In the genomic region with DNA sequence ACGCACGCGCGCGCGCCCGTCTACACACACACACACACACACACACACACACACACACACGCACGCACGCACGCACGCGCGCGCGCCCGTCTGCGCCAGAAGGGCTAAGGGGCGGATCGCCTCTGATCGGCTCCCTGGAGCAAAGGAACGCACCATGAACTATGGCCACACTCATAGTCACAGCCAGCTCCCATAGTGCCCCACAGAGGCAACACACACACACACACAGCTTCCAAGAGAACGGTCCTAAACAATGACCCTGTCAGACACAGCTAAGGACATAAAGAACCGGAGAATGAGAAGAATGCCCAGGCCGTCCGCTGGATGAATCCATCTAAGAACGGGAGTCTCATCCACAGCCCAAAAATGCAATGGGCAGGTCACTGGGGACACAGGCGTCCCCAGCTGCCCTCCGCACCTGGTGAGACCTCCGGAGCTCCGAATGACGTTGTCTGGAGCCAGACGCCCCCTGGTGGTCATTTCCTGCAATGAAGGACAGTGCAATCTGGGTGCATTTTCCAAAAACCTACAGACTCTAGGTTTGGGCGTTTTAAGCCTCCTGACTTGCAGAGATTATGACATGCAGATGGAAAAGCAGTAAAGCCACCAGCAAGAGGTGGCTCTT, we compare ENCODE assay signal across 7 mouse cellular contexts. TPM values are rescaled to one million over a fixed set of nuclear protein-coding genes. Genes with fewer than 3 reads are reported as not detected.
DNase-seq lines count a peak whose midpoint lies in the region; ATAC-seq lines count a peak whose summit lies in the region.

No protein-coding gene starts in this region.

- WGBS in hindbrain, embryonic 16.5 days = 42% methylated on average over 33 of the region's 34 CpGs
- 63% methylated on average over 34 of the region's 34 CpGs for WGBS in limb, embryonic 10.5 days
- WGBS in midbrain, embryonic 13.5 days = 57% methylated on average over 32 of the region's 34 CpGs

- DNase-seq in cerebellum, postnatal 14 days = peak; percentile 91 to 94
- DNase-seq in gastrocnemius, adult 8-10 months (ENCODE audit: low spot score in 2 of 2) = peak; percentile 70 to 76
- DNase-seq in limb, embryonic 10.5 days (ENCODE audit: low spot score) = peak; percentile 90
- peak; percentile 63 to 86 for DNase-seq in spleen, adult 18-20 months

- H3K9me3 ChIP-seq in hindbrain, embryonic 16.5 days (ENCODE audit: control insufficient read depth, low read length) = no peaks in the 10 kb centered on the region
- H3K9me3 ChIP-seq in limb, embryonic 10.5 days (replicated peaks) = no peaks in the 10 kb centered on the region
- H3K9me3 ChIP-seq in midbrain, embryonic 13.5 days = no peaks in the 10 kb centered on the region

- peak overlapping the region; percentile 50 for H3K4me2 ChIP-seq in hindbrain, embryonic 16.5 days (ENCODE audit: low read length)
- H3K4me2 ChIP-seq in midbrain, embryonic 13.5 days (replicated peaks) = peak overlapping the region; percentile 31

- peak overlapping the region; percentile 22 for H3K4me3 ChIP-seq in hindbrain, embryonic 16.5 days (ENCODE audit: low read length)
- no peak overlapping the region for H3K4me3 ChIP-seq in limb, embryonic 10.5 days
- H3K4me3 ChIP-seq in midbrain, embryonic 13.5 days (replicated peaks) = no peak overlapping the region

- H3K9ac ChIP-seq in hindbrain, embryonic 16.5 days (ENCODE audit: low read depth, low read length) = peak overlapping the region; percentile 47
- peak overlapping the region; percentile 36; the same call in 1 of the 2 replicates for H3K9ac ChIP-seq in midbrain, embryonic 13.5 days (replicated peaks)

- ATAC-seq in activated CD4-positive, CD25-positive, alpha-beta regulatory T cell, adult 4 months = peak; percentile 47
- ATAC-seq in hindbrain, embryonic 16.5 days = peak; percentile 37; the same call in 1 of the 2 replicates
- ATAC-seq in midbrain, embryonic 13.5 days = peak; percentile 49; the same call in 1 of the 2 replicates

- peaks cover 21% of the 10 kb centered on the region for H3K36me3 ChIP-seq in hindbrain, embryonic 16.5 days (ENCODE audit: control insufficient read depth, insufficient read depth, low read length)
- peaks cover 89% of the 10 kb centered on the region for H3K36me3 ChIP-seq in limb, embryonic 10.5 days
- H3K36me3 ChIP-seq in midbrain, embryonic 13.5 days = peaks cover 62% of the 10 kb centered on the region

- no peaks in the 10 kb centered on the region for H3K27me3 ChIP-seq in hindbrain, embryonic 16.5 days (replicated peaks; ENCODE audit: control insufficient read depth, insufficient read depth, low read length)
- H3K27me3 ChIP-seq in limb, embryonic 10.5 days (ENCODE audit: low read depth, poor library complexity, severe bottlenecking) = no peaks in the 10 kb centered on the region
- H3K27me3 ChIP-seq in midbrain, embryonic 13.5 days = no peaks in the 10 kb centered on the region

- H3K4me1 ChIP-seq in hindbrain, embryonic 16.5 days (ENCODE audit: control insufficient read depth, insufficient read depth, low read depth, low read length) = peaks cover 21% of the 10 kb centered on the region
- H3K4me1 ChIP-seq in limb, embryonic 10.5 days = peaks cover 25% of the 10 kb centered on the region
- peaks cover 27% of the 10 kb centered on the region for H3K4me1 ChIP-seq in midbrain, embryonic 13.5 days (replicated peaks)

- no peak overlapping the region for H3K27ac ChIP-seq in hindbrain, embryonic 16.5 days (ENCODE audit: low read depth, low read length)
- H3K27ac ChIP-seq in limb, embryonic 10.5 days = no peak overlapping the region
- no peak overlapping the region for H3K27ac ChIP-seq in midbrain, embryonic 13.5 days

RNA-seq across cellular contexts. Expression of a gene that starts 25.3 kb away (rescaled TPM):
- polyA plus RNA-seq in activated CD4-positive, CD25-positive, alpha-beta regulatory T cell, adult 4 months (2017; shearing (Covaris generic)) = 1 to 10 TPM in 1 of 2 experiments, not detected in 1; 1.1 TPM
- not detected for total RNA-seq in gastrocnemius, adult 8-10 months (2022)
- 6.2 and 6.8 TPM in 2 replicates for polyA plus RNA-seq in hindbrain, embryonic 16.5 days (2015; fragmentation: Nextera tagmentation; extraction: Ambion mirVana)
- 3.1 and 3.2 TPM in 2 replicates for polyA plus RNA-seq in limb, embryonic 10.5 days (2016; fragmentation: Nextera tagmentation; extraction: Ambion mirVana)
- 8.8 and 11.6 TPM in 2 replicates for polyA plus RNA-seq in midbrain, embryonic 13.5 days (2015; fragmentation: Nextera tagmentation; extraction: Ambion mirVana)

RNA-seq across cellular contexts. Expression of a gene that starts 26.6 kb away (rescaled TPM):
- 1 to 10 TPM; 3.1 to 5.5 TPM for polyA plus RNA-seq in activated CD4-positive, CD25-positive, alpha-beta regulatory T cell, adult 4 months (2017; shearing (Covaris generic))
- 1 to 10 TPM; 6.8 to 7.9 (median 7.0) TPM for total RNA-seq in gastrocnemius, adult 8-10 months (2022)
- polyA plus RNA-seq in hindbrain, embryonic 16.5 days (2015; fragmentation: Nextera tagmentation; extraction: Ambion mirVana) = 16.2 and 22.2 TPM in 2 replicates
- 40.1 and 44.4 TPM in 2 replicates for polyA plus RNA-seq in limb, embryonic 10.5 days (2016; fragmentation: Nextera tagmentation; extraction: Ambion mirVana)
- polyA plus RNA-seq in midbrain, embryonic 13.5 days (2015; fragmentation: Nextera tagmentation; extraction: Ambion mirVana) = 44.9 and 47.4 TPM in 2 replicates

RNA-seq across cellular contexts. Expression of a gene that starts 39.2 kb away (rescaled TPM):
- polyA plus RNA-seq in activated CD4-positive, CD25-positive, alpha-beta regulatory T cell, adult 4 months (2017; shearing (Covaris generic)) = 100 to 1,000 TPM; 382 to 385 TPM
- total RNA-seq in gastrocnemius, adult 8-10 months (2022) = 100 to 1,000 TPM; 142 to 179 (median 152) TPM
- polyA plus RNA-seq in hindbrain, embryonic 16.5 days (2015; fragmentation: Nextera tagmentation; extraction: Ambion mirVana) = 249 and 266 TPM in 2 replicates
- 420 and 449 TPM in 2 replicates for polyA plus RNA-seq in limb, embryonic 10.5 days (2016; fragmentation: Nextera tagmentation; extraction: Ambion mirVana)
- 261 and 273 TPM in 2 replicates for polyA plus RNA-seq in midbrain, embryonic 13.5 days (2015; fragmentation: Nextera tagmentation; extraction: Ambion mirVana)

RNA-seq across cellular contexts. Expression of a gene that starts 46.8 kb away (rescaled TPM):
- polyA plus RNA-seq in activated CD4-positive, CD25-positive, alpha-beta regulatory T cell, adult 4 months (2017; shearing (Covaris generic)) = 10 to 100 TPM; 38.1 to 39.4 TPM
- total RNA-seq in gastrocnemius, adult 8-10 months (2022) = 10 to 100 TPM; 13.3 to 18.8 (median 16.4) TPM
- polyA plus RNA-seq in hindbrain, embryonic 16.5 days (2015; fragmentation: Nextera tagmentation; extraction: Ambion mirVana) = 46.4 and 47.9 TPM in 2 replicates
- polyA plus RNA-seq in limb, embryonic 10.5 days (2016; fragmentation: Nextera tagmentation; extraction: Ambion mirVana) = 75.0 and 83.0 TPM in 2 replicates
- 49.7 and 57.5 TPM in 2 replicates for polyA plus RNA-seq in midbrain, embryonic 13.5 days (2015; fragmentation: Nextera tagmentation; extraction: Ambion mirVana)

RNA-seq across cellular contexts. Expression of a gene that starts 59.9 kb away (rescaled TPM):
- 10 to 100 TPM; 32.2 to 45.4 TPM for polyA plus RNA-seq in activated CD4-positive, CD25-positive, alpha-beta regulatory T cell, adult 4 months (2017; shearing (Covaris generic))
- total RNA-seq in gastrocnemius, adult 8-10 months (2022) = 1 to 10 TPM; 4.7 to 8.2 (median 5.8) TPM
- 23.0 and 25.0 TPM in 2 replicates for polyA plus RNA-seq in hindbrain, embryonic 16.5 days (2015; fragmentation: Nextera tagmentation; extraction: Ambion mirVana)
- 15.0 and 22.9 TPM in 2 replicates for polyA plus RNA-seq in limb, embryonic 10.5 days (2016; fragmentation: Nextera tagmentation; extraction: Ambion mirVana)
- 22.3 and 24.0 TPM in 2 replicates for polyA plus RNA-seq in midbrain, embryonic 13.5 days (2015; fragmentation: Nextera tagmentation; extraction: Ambion mirVana)
